Mouse (Mus musculus): ENCODE data around the gene Pde8b.

DNA sequence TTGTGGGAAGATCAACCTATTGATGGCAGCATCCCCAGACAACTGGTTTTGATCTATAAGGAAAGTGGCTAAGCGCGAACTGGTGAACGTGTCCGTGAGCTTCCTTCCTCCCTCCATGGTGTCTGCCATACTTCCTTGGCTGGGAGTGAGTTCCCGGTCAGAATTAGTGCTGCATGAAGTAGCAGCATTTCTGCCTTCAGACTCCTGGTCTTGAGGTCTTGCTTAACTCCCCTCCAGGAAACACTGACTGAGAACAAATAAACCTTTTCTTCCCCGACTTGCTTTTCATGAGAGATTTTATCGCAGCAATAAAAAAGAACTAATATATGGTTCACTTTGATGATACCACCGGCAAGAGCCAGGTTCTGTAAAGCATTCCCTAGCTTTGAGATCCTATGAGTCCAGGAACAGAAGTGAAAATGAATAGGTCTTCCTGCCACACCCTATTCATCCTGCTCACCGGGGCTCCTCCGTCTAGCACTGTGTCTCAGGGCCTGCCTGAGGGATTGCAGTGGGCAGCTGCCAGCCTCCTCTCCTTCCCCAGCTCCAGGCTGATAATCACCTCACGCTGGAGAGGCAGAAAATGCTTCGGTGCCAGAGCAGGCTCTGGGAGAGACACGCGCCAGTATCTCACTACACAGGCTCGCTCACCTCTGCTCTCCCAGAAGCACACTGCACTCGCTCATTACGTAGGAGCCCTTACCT is 217.9 kb downstream of the Pde8b start:
- TF ChIP-seq GATA1 (IDR thresholded peaks at IDR 0.05; ENCODE audit: borderline replicate concordance, low read length) (no peak), FLI1 (IDR thresholded peaks at IDR 0.05; ENCODE audit: low read length) (no peak)

All from megakaryocyte, embryonic 14.5 days (primary cell).